9 mouse cellular contexts compared by ENCODE assay signal in the genomic region with DNA sequence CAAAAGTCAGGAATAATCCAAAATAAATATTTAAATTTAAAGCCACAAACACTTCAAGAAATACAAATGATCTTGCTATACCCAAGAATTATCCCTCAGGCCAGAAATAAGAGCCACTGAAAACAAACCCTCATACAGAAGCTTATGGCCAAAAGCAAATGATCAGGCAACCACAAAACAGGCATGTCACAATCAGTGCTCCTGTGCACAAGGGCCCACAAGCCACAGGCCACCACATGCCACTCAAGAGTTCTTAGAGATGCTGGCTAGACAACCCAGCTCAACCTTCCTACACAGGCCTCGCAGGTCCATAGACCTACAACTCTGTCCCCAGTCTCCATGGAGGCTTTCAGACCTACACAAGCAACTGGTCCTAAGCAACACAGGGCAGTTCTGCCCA.
A peak's percentile ranks its signal among the peaks of the same experiment; 100 is the strongest.
DNase-seq lines count a peak whose midpoint lies in the region; ATAC-seq and TF ChIP-seq lines count a peak whose summit lies in the region.
"Had no signal": no experiment of that assay in that cellular context is flagged by ENCODE, and none has a peak within 500 bp of the region (broad histone marks: within the 10 kb centered on the region; RNA-seq: fewer than 3 reads in every experiment).

No protein-coding gene starts in this region.

- H3K4me1 ChIP-seq in heart, embryonic 14.5 days (ENCODE audit: control insufficient read depth in 2 of 2, insufficient read depth in 2 of 2, low read length in 2 of 2) = peaks cover 65 to 92% of the 10 kb centered on the region in 2 experiments
- H3K4me1 ChIP-seq in lung, embryonic 15.5 days = peaks cover 72% of the 10 kb centered on the region
- peaks cover 35% of the 10 kb centered on the region for H3K4me1 ChIP-seq in lung, adult 2 months (ENCODE audit: control insufficient read depth, insufficient read depth, low read length)
- peaks cover 36% of the 10 kb centered on the region for H3K4me1 ChIP-seq in intestine, embryonic 16.5 days (ENCODE audit: control insufficient read depth, insufficient read depth, low read length)

- TF ChIP-seq CTCF in lung, adult 2 months (IDR thresholded peaks at IDR 0.05; ENCODE audit: insufficient read depth, low read length) = no peak

- intact Hi-C loops in heart, postnatal 10 days (cut with DNase I) = no loop called here

- peaks cover 65% of the 10 kb centered on the region for H3K36me3 ChIP-seq in heart, embryonic 14.5 days (ENCODE audit: control insufficient read depth, insufficient read depth, low read length)
- peaks cover 27% of the 10 kb centered on the region for H3K36me3 ChIP-seq in lung, embryonic 15.5 days
- peaks cover 9% of the 10 kb centered on the region; the same call in 1 of the 2 replicates for H3K36me3 ChIP-seq in intestine, embryonic 16.5 days (ENCODE audit: control insufficient read depth, insufficient read depth, low read length)

- no peaks in the 10 kb centered on the region for H3K9me3 ChIP-seq in heart, embryonic 14.5 days (ENCODE audit: control insufficient read depth, low read length)
- H3K9me3 ChIP-seq in lung, embryonic 15.5 days = no peaks in the 10 kb centered on the region
- no peaks in the 10 kb centered on the region for H3K9me3 ChIP-seq in intestine, embryonic 16.5 days (ENCODE audit: control insufficient read depth, low read length)

- no peak for TF ChIP-seq POLR2A in lung, adult 2 months (IDR thresholded peaks at IDR 0.05; ENCODE audit: borderline replicate concordance, extremely low read depth, low read depth, low read length)

- no peaks in the 10 kb centered on the region for H3K27me3 ChIP-seq in heart, embryonic 14.5 days (ENCODE audit: control insufficient read depth, insufficient read depth, low read length)
- H3K27me3 ChIP-seq in lung, embryonic 15.5 days = no peaks in the 10 kb centered on the region
- no peaks in the 10 kb centered on the region for H3K27me3 ChIP-seq in intestine, embryonic 16.5 days (replicated peaks; ENCODE audit: control insufficient read depth, insufficient read depth, low read length)

- DNase-seq in heart, postnatal 10 days = no peak
- no peak for DNase-seq in lung, adult 2 months
- no peak for DNase-seq in embryo, embryonic 10 days (ENCODE audit: low spot score)
- DNase-seq in thymus, adult 18-20 months = no peak
- DNase-seq: adrenal gland, postnatal 14 days; right cerebral cortex, postnatal 25 days had no signal

- peak overlapping the region; percentile 31 for H3K4me2 ChIP-seq in heart, embryonic 14.5 days (ENCODE audit: low read length)
- no peak overlapping the region for H3K4me2 ChIP-seq in lung, embryonic 15.5 days
- no peak overlapping the region for H3K4me2 ChIP-seq in intestine, embryonic 16.5 days (ENCODE audit: low read depth, low read length)

- ATAC-seq in heart, embryonic 14.5 days (ENCODE audit: insufficient number of reproducible peaks, insufficient read depth, low FRiP score, low read depth) = no peak
- ATAC-seq in lung, embryonic 15.5 days (ENCODE audit: borderline replicate concordance, extremely low read depth, low FRiP score, low TSS enrichment) = no peak
- no peak for ATAC-seq in intestine, embryonic 16.5 days

- no peak overlapping the region for H3K4me3 ChIP-seq in heart, embryonic 14.5 days (ENCODE audit: control insufficient read depth in 1 of 2, insufficient read depth in 1 of 2, low read depth in 1 of 2, low read length in 2 of 2)
- H3K4me3 ChIP-seq in lung, embryonic 15.5 days = no peak overlapping the region
- no peak overlapping the region for H3K4me3 ChIP-seq in lung, adult 2 months (replicated peaks; ENCODE audit: extremely low read depth, low read depth, low read length)
- no peak overlapping the region for H3K4me3 ChIP-seq in intestine, embryonic 16.5 days (ENCODE audit: low read length)

- peak overlapping the region; percentile 75 to 84 for H3K27ac ChIP-seq in heart, embryonic 14.5 days (replicated peaks in 1 of 2; ENCODE audit: control insufficient read depth in 1 of 2, insufficient read depth in 1 of 2, low read depth in 2 of 2, low read length in 2 of 2)
- H3K27ac ChIP-seq in lung, embryonic 15.5 days = peak overlapping the region; percentile 79
- peak overlapping the region; percentile 21; the same call in 1 of the 2 replicates for H3K27ac ChIP-seq in intestine, embryonic 16.5 days (ENCODE audit: low read length)

- peak overlapping the region; percentile 60 for H3K9ac ChIP-seq in heart, embryonic 14.5 days (ENCODE audit: low read length)
- no peak overlapping the region for H3K9ac ChIP-seq in lung, embryonic 15.5 days
- no peak overlapping the region for H3K9ac ChIP-seq in intestine, embryonic 16.5 days (ENCODE audit: low read depth, low read length)

- WGBS in heart, embryonic 14.5 days = 78% methylated on average over 1 of the region's 1 CpGs
- WGBS in lung, embryonic 15.5 days = 97% methylated on average over 1 of the region's 1 CpGs
- 43% methylated on average over 1 of the region's 1 CpGs for WGBS in lung, adult 2 months
- WGBS in intestine, embryonic 16.5 days = 74% methylated on average over 1 of the region's 1 CpGs

Comparison
In these comparisons a context has a peak if more than half of its experiments do, and no peak if none do; other contexts are left out.
1. H3K27ac ChIP-seq: peak in every context shown above with its lines; median percentile 80 in heart, embryonic 14.5 days; 79 in lung, embryonic 15.5 days; 21 in intestine, embryonic 16.5 days.